Mouse (Mus musculus) kidney, adult 10 weeks (tissue): ENCODE results near the gene Gsta1. TPM values are rescaled to one million over a fixed set of nuclear protein-coding genes. Genes with fewer than 3 reads are reported as not detected.

Experiments used
- polyA plus RNA-seq: library from polyadenylated mRNA; stranded (reverse); fragments of 350-450 nt; fragmentation: Illumina TruSeq; extraction: RNeasy Lipid Tissue Mini Kit (QIAGEN cat#74804); gene quantifications from one replicate; pipeline ENCODE4 v1.2.3, GENCODE M21; 2014; ENCODE audit warnings: low read depth, low replicate concordance

Gene Gsta1
- polyA plus RNA-seq: 11.3 TPM

DNA sequence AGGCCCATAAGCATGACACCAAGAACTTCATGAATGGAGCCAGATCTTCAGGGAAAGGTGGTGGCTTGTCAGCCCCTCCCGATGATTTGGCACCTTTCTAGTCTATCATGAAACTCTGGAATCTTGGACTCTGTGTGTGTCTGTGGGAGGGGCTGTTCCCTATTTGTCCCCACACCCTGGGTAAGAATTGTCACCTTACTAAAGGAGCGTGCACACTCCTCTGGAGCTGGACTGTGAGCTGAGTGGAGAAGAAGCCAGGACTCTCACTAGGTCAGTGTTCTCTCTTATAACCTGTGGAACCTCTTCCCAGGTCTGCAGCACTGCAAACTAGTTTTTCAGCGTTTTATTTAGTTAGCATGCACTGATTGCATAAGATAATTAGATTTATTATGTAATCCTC is at the start of gene Gsta1:
Gene Gsta1 (plus strand): TSS at position 196 of the 400 bp plus-strand sequence.

DNA sequence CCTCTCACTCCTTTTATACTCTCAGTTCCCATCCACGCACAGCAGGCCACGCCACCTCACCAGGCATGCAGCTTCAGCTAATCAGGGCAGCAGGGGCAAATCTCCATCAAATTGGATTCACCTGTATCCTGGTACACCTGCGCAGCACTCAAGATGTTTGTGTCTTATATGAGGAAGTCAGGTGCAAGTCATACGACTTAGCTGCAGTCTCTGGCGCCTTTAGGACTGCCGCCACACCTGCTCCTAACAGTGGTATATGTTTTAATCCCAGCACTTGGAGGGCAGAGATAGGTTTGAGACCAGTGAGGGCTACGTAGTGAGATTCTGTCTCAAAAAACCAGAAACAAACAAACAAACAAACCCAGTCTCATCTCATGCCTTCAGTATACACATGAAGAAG is 48.0 kb upstream of the Gsta1 start, which contains the start of gene Gsta4:
Gene Gsta4 (plus strand): TSS at position 301 of the 400 bp plus-strand sequence.

DNA sequence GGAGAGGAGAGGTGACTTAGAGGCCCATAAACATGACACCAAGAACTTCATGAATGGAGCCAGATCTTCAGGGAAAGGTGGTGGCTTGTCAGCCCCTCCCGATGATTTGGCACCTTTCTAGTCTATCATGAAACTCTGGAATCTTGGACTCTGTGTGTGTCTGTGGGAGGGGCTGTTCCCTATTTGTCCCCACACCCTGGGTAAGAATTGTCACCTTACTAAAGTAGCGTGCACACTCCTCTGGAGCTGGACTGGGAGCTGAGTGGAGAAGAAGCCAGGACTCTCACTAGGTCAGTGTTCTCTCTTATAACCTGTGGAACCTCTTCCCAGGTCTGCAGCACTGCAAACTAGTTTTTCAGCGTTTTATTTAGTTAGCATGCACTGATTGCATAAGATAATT is 26.5 kb downstream of the Gsta1 start, which contains the start of gene Gm3776:
Gene Gm3776 (plus strand): TSS at position 216 of the 400 bp plus-strand sequence.

DNA sequence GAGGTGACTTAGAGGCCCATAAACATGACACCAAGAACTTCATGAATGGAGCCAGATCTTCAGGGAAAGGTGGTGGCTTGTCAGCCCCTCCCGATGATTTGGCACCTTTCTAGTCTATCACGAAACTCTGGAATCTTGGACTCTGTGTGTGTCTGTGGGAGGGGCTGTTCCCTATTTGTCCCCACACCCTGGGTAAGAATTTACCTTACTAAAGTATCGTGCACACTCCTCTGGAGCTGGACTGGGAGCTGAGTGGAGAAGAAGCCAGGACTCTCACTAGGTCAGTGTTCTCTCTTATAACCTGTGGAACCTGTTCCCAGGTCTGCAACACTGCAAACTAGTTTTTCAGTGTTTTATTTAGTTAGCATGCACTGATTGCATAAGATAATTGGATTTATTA is 59.3 kb downstream of the Gsta1 start, which contains the start of gene Gm10639:
Gene Gm10639 (plus strand): TSS at position 201 of the 400 bp plus-strand sequence.

Other genes with a start within 250 kb of the Gsta1 start
- 2.5 TPM for gene Gcm1, start 178.7 kb upstream of the Gsta1 start, polyA plus RNA-seq
- gene Fbxo9, start 121.6 kb upstream of the Gsta1 start, polyA plus RNA-seq: 49.6 TPM
- gene Ick, start 121.5 kb upstream of the Gsta1 start, polyA plus RNA-seq: 14.0 TPM
- gene Gsta4, start 47.9 kb upstream of the Gsta1 start, polyA plus RNA-seq: 117 TPM
- not detected for gene Gm3776, start 26.5 kb downstream of the Gsta1 start, polyA plus RNA-seq
- 86.5 TPM for gene Gm10639, start 59.3 kb downstream of the Gsta1 start, polyA plus RNA-seq
- not detected for gene Omt2a, start 84.1 kb downstream of the Gsta1 start, polyA plus RNA-seq
- not detected for gene Omt2b, start 96.9 kb downstream of the Gsta1 start, polyA plus RNA-seq
- gene Gsta2, start 125.1 kb downstream of the Gsta1 start, polyA plus RNA-seq: 2,120 TPM
- gene Dppa5a, start 137.5 kb downstream of the Gsta1 start, polyA plus RNA-seq: not detected
- gene Ooep, start 148.1 kb downstream of the Gsta1 start, polyA plus RNA-seq: not detected
- gene Ddx43, start 165.1 kb downstream of the Gsta1 start, polyA plus RNA-seq: 0.24 TPM
- gene Cgas, start 212.6 kb downstream of the Gsta1 start, polyA plus RNA-seq: 0.77 TPM
- gene Mto1, start 217.6 kb downstream of the Gsta1 start, polyA plus RNA-seq: 26.3 TPM
- not detected for gene Gm17324, start 218.1 kb downstream of the Gsta1 start, polyA plus RNA-seq